Mouse (Mus musculus) gastrocnemius, adult 2 months (tissue): ENCODE data around the gene Eml5. TPM values are rescaled to one million over a fixed set of nuclear protein-coding genes. Genes with fewer than 3 reads are reported as not detected.

Experiments
- DNase-seq: peaks from one replicate; pipeline ENCODE4 v3.0.0; 2022
- H3K27ac ChIP-seq: fragments of 200-600 bp; 2 replicates; pipeline ENCODE4 v1.8.1; 2022; ENCODE audit warnings: mild to moderate bottlenecking
- H3K4me3 ChIP-seq: fragments of 200-600 bp; 2 replicates; pipeline ENCODE4 v1.8.1; 2022; ENCODE audit warnings: mild to moderate bottlenecking, moderate library complexity
- CTCF ChIP-seq: fragments of 200-600 bp; IDR thresholded peaks from 2 replicates; pipeline ENCODE4 v1.8.1; 2022; ENCODE audit warnings: antibody characterized with exemption, mild to moderate bottlenecking, moderate library complexity
- intact Hi-C: fragments of 180-260 bp; cut with DNase I; formaldehyde crosslinking; loops from one replicate; pipeline ENCODE4 v1.15.1; 2025
- total RNA-seq, 2 experiments: library from RNA; stranded (reverse); gene quantifications; 2 replicates each; pipeline ENCODE4 v1.2.3; 2021

The Eml5 gene
- total RNA-seq, 2 experiments from 2014 or later: 2.0 to 2.2 TPM

DNA sequence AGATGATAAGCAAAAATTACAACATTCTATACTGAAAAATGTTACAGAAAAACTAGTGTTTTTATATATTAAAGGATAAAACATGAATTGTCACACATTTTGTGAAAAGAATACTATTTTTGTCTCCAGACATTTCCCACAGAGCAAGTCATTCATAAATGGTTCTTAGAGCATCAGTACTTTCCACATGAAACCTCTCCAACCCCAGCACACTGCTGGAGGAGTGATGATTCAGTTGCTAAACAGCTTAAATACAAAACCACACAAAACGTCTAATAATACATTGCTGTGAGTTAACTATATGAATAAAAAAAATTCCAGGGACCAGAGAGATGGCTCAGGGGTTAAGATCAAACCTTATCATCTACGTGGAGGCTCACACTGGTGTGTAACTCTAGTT is 26.1 kb downstream of the Eml5 start:
- intact Hi-C loops: no loop called here
- TF ChIP-seq CTCF: no peak
- no peak overlapping the region for H3K4me3 ChIP-seq
- no peak for DNase-seq
- H3K27ac ChIP-seq: no peak overlapping the region

DNA sequence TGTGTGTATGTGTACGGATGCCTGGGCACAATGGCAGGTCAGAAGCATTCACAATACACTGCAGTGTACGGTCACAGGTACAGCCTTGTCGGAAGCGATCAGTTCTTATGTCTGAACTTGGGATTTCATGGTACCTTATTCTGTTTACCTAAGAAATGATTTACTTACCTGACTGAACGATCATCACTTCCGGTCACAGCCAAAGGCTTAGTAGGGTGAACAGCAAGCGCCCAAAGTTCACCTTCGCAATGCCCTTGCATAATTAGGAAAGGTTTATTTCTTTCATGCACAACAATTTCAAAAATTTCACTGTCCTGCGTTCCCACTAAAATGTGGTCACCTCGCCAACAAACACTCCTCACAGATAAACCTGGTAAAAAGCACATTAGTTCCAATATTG is 28.4 kb downstream of the Eml5 start:
- DNase-seq: no peak
- intact Hi-C loops: no loop called here

GRCm38 (mm10) chr12:98863436-98863835 is 37.8 kb downstream of the Eml5 start:
- H3K4me3 ChIP-seq: no peak overlapping the region
- DNase-seq: no peak
- no peak for TF ChIP-seq CTCF
- H3K27ac ChIP-seq: no peak overlapping the region
- intact Hi-C loops: no loop called here

More for the DNA sequence above, 28.4 kb downstream of the Eml5 start:
- Histone ChIP-seq H3K27ac (no peak overlapping the region), H3K4me3 (no peak overlapping the region)
- TF ChIP-seq CTCF: no peak

- intact Hi-C loops: no loop called here
- no peak overlapping the region for H3K4me3 ChIP-seq
- no peak for DNase-seq
- TF ChIP-seq CTCF: no peak
- H3K27ac ChIP-seq: no peak overlapping the region
These were observed 41.0 kb downstream of the Eml5 start for GRCm38 (mm10) chr12:98860316-98860715.

DNA sequence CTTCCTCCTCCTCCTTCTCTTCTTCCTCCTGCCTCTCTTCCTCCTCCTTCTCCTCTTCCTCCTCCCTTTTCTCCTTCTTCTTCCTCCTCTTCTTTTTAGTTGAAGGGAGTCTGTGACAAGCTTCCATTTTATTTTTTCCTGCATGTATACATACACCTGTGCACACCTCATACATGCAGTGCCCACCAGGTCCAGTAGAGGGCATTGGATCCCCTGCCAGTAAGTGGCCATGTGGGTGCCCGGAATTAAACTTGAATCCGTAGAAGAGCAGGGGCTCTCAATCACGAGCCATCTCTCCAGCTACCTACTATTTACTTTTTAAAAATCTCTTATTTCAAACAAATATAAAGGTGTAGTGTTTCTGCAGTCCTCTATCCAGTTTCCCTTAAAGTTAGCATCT is 50.5 kb downstream of the Eml5 start:
- DNase-seq: peak; percentile 47
- H3K4me3 ChIP-seq: no peak overlapping the region
- intact Hi-C loops: no loop called here
- TF ChIP-seq CTCF: peak; percentile 67
- no peak overlapping the region for H3K27ac ChIP-seq

- Histone ChIP-seq H3K4me3 (no peak overlapping the region), H3K27ac (no peak overlapping the region)
- TF ChIP-seq CTCF: no peak
- intact Hi-C loops: no loop called here
- DNase-seq: no peak
These were observed 56.5 kb downstream of the Eml5 start for GRCm38 (mm10) chr12:98844774-98845173.

GRCm38 (mm10) chr12:98840135-98840534 is 61.1 kb downstream of the Eml5 start:
- TF ChIP-seq CTCF: no peak
- H3K4me3 ChIP-seq: no peak overlapping the region
- DNase-seq: no peak
- no peak overlapping the region for H3K27ac ChIP-seq
- intact Hi-C loops: no loop called here

DNA sequence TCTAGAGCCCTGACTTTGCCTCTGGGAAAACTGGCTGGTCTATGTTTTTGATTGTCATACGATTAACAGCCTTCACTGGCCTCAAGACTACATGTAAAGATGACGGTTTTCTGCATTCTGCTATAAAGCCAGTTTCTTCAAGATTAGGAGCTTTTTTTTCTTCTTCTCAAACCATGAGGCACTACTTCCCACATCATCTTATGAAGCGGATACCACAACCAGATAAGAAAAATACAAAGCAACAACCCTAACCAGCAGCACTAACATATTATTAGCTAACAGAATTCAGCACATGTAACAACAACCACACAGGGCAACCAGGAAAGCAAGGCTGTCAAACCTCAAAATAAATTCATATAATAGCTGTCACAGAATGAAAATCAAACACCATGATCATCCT is 63.3 kb downstream of the Eml5 start:
- no peak for DNase-seq
- intact Hi-C loops: no loop called here

GRCm38 (mm10) chr12:98835466-98835865 is 65.8 kb downstream of the Eml5 start:
- DNase-seq: no peak
- TF ChIP-seq CTCF: no peak
- Histone ChIP-seq H3K27ac (no peak overlapping the region), H3K4me3 (no peak overlapping the region)
- intact Hi-C loops: no loop called here

More for the DNA sequence above, 63.3 kb downstream of the Eml5 start:
- H3K27ac ChIP-seq: no peak overlapping the region
- TF ChIP-seq CTCF: no peak
- H3K4me3 ChIP-seq: no peak overlapping the region

DNA sequence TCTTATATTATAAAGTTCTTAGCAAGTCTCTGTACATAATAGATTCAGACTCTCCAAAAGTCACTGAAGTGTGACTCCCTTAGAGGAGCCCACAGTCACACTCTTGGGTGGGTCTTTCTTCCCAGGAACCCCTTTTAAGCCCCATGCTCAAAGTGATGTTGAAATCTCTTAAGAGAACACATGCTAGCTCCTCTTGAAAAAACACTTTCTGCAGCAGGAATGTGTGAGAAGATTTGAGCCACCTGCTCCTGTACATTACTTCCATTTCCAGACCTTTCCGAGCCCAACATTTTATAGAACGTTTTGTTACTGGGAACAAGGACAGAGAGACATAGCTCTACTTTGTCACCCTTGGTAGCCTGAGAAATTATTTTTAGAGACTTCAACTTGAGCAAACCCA is 66.4 kb downstream of the Eml5 start:
- Histone ChIP-seq H3K27ac (no peak overlapping the region), H3K4me3 (no peak overlapping the region)
- TF ChIP-seq CTCF: no peak
- intact Hi-C loops: no loop called here
- no peak for DNase-seq

GRCm38 (mm10) chr12:98833901-98834300 is 67.4 kb downstream of the Eml5 start:
- no peak for DNase-seq
- Histone ChIP-seq H3K4me3 (no peak overlapping the region), H3K27ac (no peak overlapping the region)
- intact Hi-C loops: no loop called here
- no peak for TF ChIP-seq CTCF

GRCm38 (mm10) chr12:98832929-98833598 is 68.2 kb downstream of the Eml5 start:
- TF ChIP-seq CTCF: no peak
- H3K4me3 ChIP-seq: no peak overlapping the region
- H3K27ac ChIP-seq: no peak overlapping the region
- intact Hi-C loops: no loop called here
- DNase-seq: no peak

DNA sequence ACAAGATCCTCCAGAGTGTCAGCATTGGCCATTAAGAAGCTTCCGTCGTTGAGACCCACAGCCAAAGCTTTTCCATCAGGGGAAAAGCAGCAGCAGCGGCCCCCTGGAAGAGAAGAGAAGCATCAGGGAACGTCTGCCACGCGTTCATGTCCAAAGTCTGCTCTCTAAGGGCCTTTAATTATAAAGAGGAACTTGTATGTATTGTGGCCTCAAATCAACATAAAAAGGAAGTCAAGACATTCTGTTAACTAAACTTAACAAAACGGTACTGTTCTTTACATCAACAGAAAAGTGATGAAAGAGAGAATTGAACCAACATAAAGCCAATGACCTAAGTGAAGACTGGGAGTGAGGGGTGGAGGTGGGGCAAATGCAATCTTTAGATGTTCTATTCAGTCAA is 70.2 kb downstream of the Eml5 start:
- intact Hi-C loops: no loop called here

GRCm38 (mm10) chr12:98820781-98821180 is 80.5 kb downstream of the Eml5 start:
- Histone ChIP-seq H3K27ac (no peak overlapping the region), H3K4me3 (no peak overlapping the region)
- TF ChIP-seq CTCF: no peak
- intact Hi-C loops: no loop called here
- no peak for DNase-seq

More for the DNA sequence above, 70.2 kb downstream of the Eml5 start:
- no peak for DNase-seq
- H3K27ac ChIP-seq: no peak overlapping the region
- no peak for TF ChIP-seq CTCF
- H3K4me3 ChIP-seq: no peak overlapping the region
